Mouse (Mus musculus) embryonic facial prominence, embryonic 13.5 days (tissue): ENCODE data around the gene Bora. TPM values are rescaled to one million over a fixed set of nuclear protein-coding genes. Genes with fewer than 3 reads are reported as not detected.
A peak's percentile ranks its signal among the peaks of the same experiment; 100 is the strongest.

Experiments used
- ATAC-seq: fragments of 200-750 bp; cut with Nextera tagmentation; 2 replicates; pipeline ENCODE4 v1.8.0; 2017; ENCODE audit warnings: low read depth; ENCODE audit not compliant: insufficient number of reproducible peaks, insufficient read depth, low FRiP score, low TSS enrichment
- H3K27ac ChIP-seq: fragments of 300-500 bp; sonication (generic); 2 replicates; pipeline ENCODE4 v1.5.1; 2015; ENCODE audit warnings: moderate library complexity, mild to moderate bottlenecking, inconsistent platforms
- H3K27me3 ChIP-seq: fragments of 300-500 bp; sonication (generic); 2 replicates; pipeline ENCODE4 v1.6.1; 2015; ENCODE audit warnings: mild to moderate bottlenecking, inconsistent platforms
- H3K36me3 ChIP-seq: fragments of 300-500 bp; sonication (generic); 2 replicates; pipeline ENCODE4 v1.6.1; 2015; ENCODE audit warnings: mild to moderate bottlenecking, inconsistent platforms
- H3K4me1 ChIP-seq: fragments of 300-500 bp; sonication (generic); 2 replicates; pipeline ENCODE4 v1.6.1; 2015; ENCODE audit warnings: inconsistent platforms
- H3K4me2 ChIP-seq: fragments of 300-500 bp; sonication (generic); 2 replicates; pipeline ENCODE4 v1.6.1; 2015; ENCODE audit warnings: moderate library complexity, mild to moderate bottlenecking, inconsistent platforms
- H3K4me3 ChIP-seq: fragments of 300-500 bp; sonication (generic); 2 replicates; pipeline ENCODE4 v1.5.1; 2015; ENCODE audit warnings: mild to moderate bottlenecking, inconsistent platforms
- H3K9ac ChIP-seq: fragments of 300-500 bp; sonication (generic); 2 replicates; pipeline ENCODE4 v1.6.1; 2015; ENCODE audit warnings: mild to moderate bottlenecking, inconsistent platforms
- H3K9me3 ChIP-seq: fragments of 300-500 bp; sonication (generic); 2 replicates; pipeline ENCODE4 v1.6.1; 2016; ENCODE audit warnings: inconsistent platforms
- WGBS: fragments of 180-500 bp; shearing (Covaris S2); methylation state at CpG from one replicate; pipeline ENCODE4 v1.1.7; 2015; ENCODE audit warnings: mixed read lengths; 5-methylcytosine and 5-hydroxymethylcytosine counted together
- polyA plus RNA-seq: library from polyadenylated mRNA; unstranded; fragments of >200 nt; fragmentation: Nextera tagmentation; extraction: Ambion mirVana; gene quantifications from 2 replicates; pipeline ENCODE4 v1.2.1, GENCODE M21; 2015

Gene Bora
- polyA plus RNA-seq, 1 experiment from 2014 or later: 80.3 TPM

DNA sequence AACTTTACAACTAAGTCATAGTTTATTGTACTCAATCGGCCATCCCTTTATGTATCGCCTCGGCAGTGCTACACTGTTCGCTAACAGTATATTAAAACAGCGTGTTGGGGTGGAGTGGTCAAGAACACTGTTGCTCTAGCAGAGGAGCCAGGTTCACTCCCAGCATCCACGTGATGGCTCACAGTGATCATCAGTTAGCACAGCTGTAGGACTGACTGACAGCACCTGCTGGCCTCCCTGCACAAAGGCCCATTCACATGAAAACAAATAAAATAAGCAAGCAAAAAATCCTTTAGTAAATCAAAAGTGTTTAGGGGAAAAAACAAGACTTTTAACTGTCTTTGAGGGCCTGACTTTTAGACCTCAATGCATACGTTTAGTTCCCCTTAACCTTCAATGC lies 42.9 kb downstream of the Bora start:
- H3K36me3 ChIP-seq: peaks cover 73% of the 10 kb centered on the region
- 91% methylated on average over 7 of the region's 7 CpGs for WGBS
- H3K27ac ChIP-seq: no peak overlapping the region
- no peak for ATAC-seq
- H3K4me1 ChIP-seq: no peaks in the 10 kb centered on the region
- H3K4me2 ChIP-seq: no peak overlapping the region
- H3K4me3 ChIP-seq: no peak overlapping the region
- no peaks in the 10 kb centered on the region for H3K9me3 ChIP-seq
- H3K9ac ChIP-seq: no peak overlapping the region
- no peaks in the 10 kb centered on the region for H3K27me3 ChIP-seq

DNA sequence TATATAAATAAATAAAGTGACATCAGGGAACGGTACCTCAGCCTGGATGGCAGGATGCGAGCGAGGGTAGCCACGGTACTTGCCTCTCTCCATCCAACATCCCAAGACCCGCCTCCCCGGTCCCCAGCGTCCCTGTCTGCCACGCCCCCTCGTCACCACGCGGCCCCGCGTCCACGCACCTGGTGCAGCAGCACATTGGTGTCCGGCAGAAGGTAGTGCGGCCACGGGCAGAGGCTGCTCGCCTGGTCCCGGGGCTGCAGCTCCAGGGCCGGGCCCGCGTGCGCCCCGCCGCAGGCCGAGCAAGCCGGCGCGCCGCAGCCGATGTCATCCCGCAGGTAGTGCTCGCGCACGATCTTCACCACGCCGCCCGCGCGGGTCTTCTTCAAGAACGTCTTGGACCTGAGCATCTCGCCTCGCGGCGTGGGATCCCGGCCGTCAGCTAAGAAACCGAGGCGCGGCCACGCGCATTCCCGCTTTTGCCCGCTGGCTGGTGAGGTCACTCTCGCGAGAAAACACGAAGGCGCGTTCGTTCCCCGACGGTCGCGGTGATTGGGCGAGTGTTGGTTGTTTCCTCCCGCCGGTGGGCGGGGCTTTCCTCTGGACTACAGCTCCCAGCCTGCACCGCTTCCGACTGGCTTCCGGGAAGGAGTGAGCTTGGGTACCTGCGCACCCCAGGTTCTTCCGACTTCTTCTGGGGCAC lies 53.4 kb downstream of the Bora start, which contains the start of the genes Pibf1 and Dis3:
Pibf1 (plus strand) TSS at position 158 of the 700 bp plus-strand sequence.
Dis3 (minus strand) TSS at position 504 of the 700 bp plus-strand sequence.
- peak within 1 kb of the TSS; percentile 75 for H3K4me3 ChIP-seq
- no peaks in the 10 kb centered on the region for H3K27me3 ChIP-seq
- no peaks in the 10 kb centered on the region for H3K9me3 ChIP-seq
- peaks cover 41% of the 10 kb centered on the region for H3K36me3 ChIP-seq
- ATAC-seq: peak; percentile 100
- whole genome bisulfite sequencing: 0% methylated on average over 73 of the region's 73 CpGs
- peaks cover 7% of the 10 kb centered on the region for H3K4me1 ChIP-seq
- peak within 1 kb of the TSS; percentile 74 for H3K4me2 ChIP-seq
- H3K27ac ChIP-seq: peak within 1 kb of the TSS; percentile 68
- peak within 1 kb of the TSS; percentile 91 for H3K9ac ChIP-seq

DNA sequence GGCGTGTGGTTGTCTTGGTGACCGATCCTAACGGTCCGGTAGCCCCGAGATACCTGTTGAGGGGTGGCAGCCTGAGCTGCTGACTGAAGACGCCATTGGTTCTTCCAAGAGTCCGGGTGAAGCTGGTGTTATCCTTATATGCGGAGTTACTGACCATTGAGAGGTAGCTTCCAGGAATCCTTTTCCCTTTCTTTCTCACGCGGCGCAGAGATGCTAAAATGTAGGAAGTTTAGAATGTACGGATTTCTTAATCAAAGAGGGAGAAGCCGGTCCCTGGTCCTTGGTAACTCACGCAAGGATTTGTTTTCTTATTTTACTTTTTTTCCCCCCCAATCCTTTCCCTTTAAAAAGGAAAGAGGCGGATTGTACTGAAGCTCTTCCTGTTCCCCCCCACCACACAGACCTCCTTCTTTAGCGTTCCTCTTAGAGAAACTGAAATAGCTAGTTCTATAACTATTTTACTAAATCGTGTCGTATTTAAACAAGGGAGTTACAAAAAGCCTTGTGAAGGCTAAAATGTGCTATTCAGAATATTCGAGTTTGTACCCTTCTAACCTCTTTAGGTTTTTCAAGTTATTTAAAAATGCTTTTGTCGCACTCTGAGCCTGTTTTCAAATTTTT lies 54.1 kb downstream of the Bora start:
- peak overlapping the region; percentile 75 for H3K4me3 ChIP-seq
- peaks cover 7% of the 10 kb centered on the region for H3K4me1 ChIP-seq
- no peaks in the 10 kb centered on the region for H3K9me3 ChIP-seq
- H3K27me3 ChIP-seq: no peaks in the 10 kb centered on the region
- 8% methylated on average over 20 of the region's 20 CpGs for WGBS
- H3K36me3 ChIP-seq: peaks cover 48% of the 10 kb centered on the region
- no peak for ATAC-seq
- peak overlapping the region; percentile 74 for H3K4me2 ChIP-seq
- no peak overlapping the region for H3K27ac ChIP-seq
- H3K9ac ChIP-seq: peak overlapping the region; percentile 91

DNA sequence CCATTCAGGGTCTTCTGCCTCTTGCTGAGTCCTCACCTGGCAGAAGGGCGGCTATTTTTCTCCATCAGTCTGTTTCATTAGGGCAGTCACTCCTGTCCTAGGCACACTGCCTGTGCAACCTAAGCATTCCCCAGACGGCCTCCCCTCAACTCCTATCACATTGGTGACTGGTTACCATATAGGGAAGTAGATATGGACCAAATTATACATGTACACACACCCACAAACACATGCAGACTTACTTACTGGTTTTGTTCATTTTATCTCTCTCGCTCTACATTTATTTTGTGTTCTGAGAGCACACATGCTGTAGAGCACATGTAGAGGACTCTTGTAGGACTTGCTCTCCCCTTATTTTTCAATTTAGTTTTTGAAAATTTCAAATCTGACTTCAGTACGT lies 57.0 kb downstream of the Bora start:
- Histone ChIP-seq H3K9ac (no peak overlapping the region), H3K9me3 (no peaks in the 10 kb centered on the region), H3K4me2 (no peak overlapping the region), H3K27me3 (no peaks in the 10 kb centered on the region), H3K4me1 (peaks cover 7% of the 10 kb centered on the region), H3K27ac (no peak overlapping the region), H3K36me3 (peaks cover 46% of the 10 kb centered on the region), H3K4me3 (no peak overlapping the region)
- no peak for ATAC-seq
- 90% methylated on average over 4 of the region's 4 CpGs for WGBS

DNA sequence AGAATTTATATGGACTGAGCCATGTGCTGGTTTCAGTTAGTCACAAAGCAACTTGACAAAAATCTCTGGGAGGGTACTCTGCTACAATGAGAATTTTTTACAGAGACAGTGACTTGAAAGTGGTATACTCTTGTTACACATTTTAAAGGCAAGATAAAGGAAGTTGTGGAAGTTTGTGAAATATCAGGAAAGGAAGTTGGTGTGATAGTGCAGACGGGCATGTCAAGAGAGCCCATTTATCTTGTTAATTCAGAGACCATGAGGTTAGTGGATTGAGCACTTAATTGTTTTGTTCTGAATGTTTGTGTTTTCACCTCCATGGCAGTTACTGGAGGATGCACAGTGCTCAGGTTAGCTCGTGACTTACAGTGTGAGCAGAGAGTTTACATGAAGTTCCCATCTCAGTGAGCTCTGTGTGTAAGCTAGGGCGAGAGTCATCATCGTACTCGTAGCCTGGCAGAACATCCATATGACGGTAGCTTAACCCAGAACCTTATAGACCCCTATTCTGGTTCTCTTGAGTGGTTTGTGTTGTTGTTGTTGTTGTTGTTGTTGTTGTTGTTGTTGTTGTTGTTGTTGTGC lies 58.6 kb downstream of the Bora start:
- H3K27ac ChIP-seq: no peak overlapping the region
- H3K4me1 ChIP-seq: no peaks in the 10 kb centered on the region
- H3K9ac ChIP-seq: no peak overlapping the region
- H3K4me3 ChIP-seq: no peak overlapping the region
- H3K36me3 ChIP-seq: peaks cover 59% of the 10 kb centered on the region
- H3K27me3 ChIP-seq: no peaks in the 10 kb centered on the region
- 94% methylated on average over 6 of the region's 6 CpGs for WGBS
- no peak for ATAC-seq
- no peak overlapping the region for H3K4me2 ChIP-seq
- H3K9me3 ChIP-seq: no peaks in the 10 kb centered on the region

DNA sequence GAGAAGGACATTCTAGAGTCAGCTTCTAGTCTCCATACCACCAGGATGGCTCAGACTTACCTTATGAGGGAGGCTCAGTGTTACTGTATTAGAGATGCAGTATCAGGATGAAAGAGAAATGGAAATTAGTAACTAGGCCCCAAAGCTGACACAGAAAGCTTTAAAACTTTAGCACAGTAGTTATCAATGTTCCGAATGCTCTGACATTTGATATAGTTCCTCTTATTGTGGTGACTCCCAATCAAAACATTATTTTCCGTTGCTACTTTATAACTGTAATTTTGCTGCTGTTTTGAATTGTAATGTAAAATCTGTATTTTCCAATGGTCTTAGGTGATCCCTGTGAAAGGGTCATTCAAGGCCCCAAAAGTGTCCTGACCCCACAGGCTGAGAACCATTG lies 60.6 kb downstream of the Bora start:
- Histone ChIP-seq H3K9ac (no peak overlapping the region), H3K4me1 (no peaks in the 10 kb centered on the region), H3K27ac (no peak overlapping the region), H3K9me3 (no peaks in the 10 kb centered on the region), H3K4me2 (no peak overlapping the region), H3K4me3 (no peak overlapping the region), H3K27me3 (no peaks in the 10 kb centered on the region), H3K36me3 (peaks cover 71% of the 10 kb centered on the region)
- no peak for ATAC-seq
- 90% methylated on average over 2 of the region's 2 CpGs for WGBS

DNA sequence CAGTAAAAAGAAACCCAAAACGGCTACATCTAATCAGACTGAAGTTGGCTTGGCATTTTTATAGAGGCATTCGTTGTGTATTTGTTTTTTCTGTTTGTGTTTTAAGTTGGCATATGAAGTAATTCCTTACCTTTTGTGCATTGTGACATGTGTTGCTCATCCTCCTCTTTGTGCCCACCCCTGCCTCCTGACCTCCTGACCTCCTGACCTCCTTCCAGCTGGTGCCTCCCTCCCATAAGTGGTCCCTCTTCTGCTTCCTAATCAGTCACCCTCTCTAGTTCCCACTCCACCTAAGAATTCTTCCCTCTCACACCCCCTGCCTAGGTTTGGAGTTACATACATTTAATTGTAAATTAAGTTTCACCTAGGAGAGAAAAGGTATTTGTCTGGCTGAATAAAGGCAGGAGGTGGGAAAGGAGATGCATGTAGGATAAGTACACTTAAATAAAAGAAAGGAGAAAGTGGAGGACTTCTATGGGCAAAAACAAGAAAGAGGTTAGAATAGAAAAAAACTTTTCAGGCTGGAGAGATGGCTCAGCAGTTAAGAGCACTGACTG lies 61.7 kb downstream of the Bora start:
- Histone ChIP-seq H3K36me3 (peaks cover 79% of the 10 kb centered on the region), H3K9ac (no peak overlapping the region), H3K9me3 (no peaks in the 10 kb centered on the region), H3K4me2 (no peak overlapping the region), H3K4me3 (no peak overlapping the region), H3K27me3 (no peaks in the 10 kb centered on the region), H3K27ac (no peak overlapping the region), H3K4me1 (no peaks in the 10 kb centered on the region)
- no peak for ATAC-seq
- WGBS: 87% methylated on average over 2 of the region's 2 CpGs

DNA sequence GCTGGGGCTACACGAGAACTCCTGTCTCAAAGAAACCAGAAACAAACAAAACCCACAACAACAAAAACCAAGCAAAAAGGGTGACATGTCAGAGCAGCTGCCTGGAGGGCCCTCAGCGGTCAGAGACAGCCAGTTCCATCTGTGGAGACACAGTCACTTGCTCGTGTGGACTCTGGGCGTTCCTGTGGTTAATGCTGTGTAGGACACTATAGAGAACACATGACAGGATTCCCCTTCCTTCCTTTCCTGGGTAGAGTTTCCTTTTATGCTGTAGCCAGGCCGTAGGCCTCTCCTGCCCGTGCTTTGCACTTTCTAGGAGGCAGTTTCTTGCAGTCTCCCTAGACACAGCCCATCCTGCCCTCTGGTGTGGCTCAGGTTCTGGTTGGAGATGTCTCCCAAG lies 62.7 kb downstream of the Bora start:
- Histone ChIP-seq H3K9me3 (no peaks in the 10 kb centered on the region), H3K36me3 (peaks cover 76% of the 10 kb centered on the region), H3K4me1 (no peaks in the 10 kb centered on the region), H3K4me3 (no peak overlapping the region), H3K27me3 (no peaks in the 10 kb centered on the region), H3K27ac (no peak overlapping the region), H3K9ac (no peak overlapping the region), H3K4me2 (no peak overlapping the region)
- ATAC-seq: no peak
- 86% methylated on average over 6 of the region's 6 CpGs for WGBS

DNA sequence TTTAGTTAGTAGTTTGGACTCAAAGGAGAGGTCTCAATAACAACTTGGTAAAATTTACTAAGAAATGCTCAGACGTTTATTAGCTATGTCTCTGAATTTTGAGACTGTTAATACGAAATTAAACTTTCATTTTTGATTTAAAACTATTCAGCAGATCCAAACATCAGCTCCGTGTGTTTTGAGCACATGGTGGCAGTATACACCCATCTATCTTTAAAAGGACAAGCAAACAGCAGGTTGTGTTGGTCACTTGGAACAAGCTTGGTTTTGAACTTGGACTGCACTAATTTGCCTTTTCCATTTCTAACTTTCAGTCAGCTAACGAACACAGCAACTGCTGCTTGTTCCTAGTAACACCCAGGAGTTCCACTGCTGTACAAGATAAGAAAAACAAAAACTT lies 71.6 kb downstream of the Bora start:
- H3K9ac ChIP-seq: no peak overlapping the region
- no peak for ATAC-seq
- H3K27me3 ChIP-seq: no peaks in the 10 kb centered on the region
- H3K4me3 ChIP-seq: no peak overlapping the region
- WGBS: 80% methylated on average over 4 of the region's 4 CpGs
- H3K4me1 ChIP-seq: no peaks in the 10 kb centered on the region
- H3K9me3 ChIP-seq: no peaks in the 10 kb centered on the region
- no peak overlapping the region for H3K27ac ChIP-seq
- H3K36me3 ChIP-seq: peaks cover 39% of the 10 kb centered on the region
- H3K4me2 ChIP-seq: no peak overlapping the region

DNA sequence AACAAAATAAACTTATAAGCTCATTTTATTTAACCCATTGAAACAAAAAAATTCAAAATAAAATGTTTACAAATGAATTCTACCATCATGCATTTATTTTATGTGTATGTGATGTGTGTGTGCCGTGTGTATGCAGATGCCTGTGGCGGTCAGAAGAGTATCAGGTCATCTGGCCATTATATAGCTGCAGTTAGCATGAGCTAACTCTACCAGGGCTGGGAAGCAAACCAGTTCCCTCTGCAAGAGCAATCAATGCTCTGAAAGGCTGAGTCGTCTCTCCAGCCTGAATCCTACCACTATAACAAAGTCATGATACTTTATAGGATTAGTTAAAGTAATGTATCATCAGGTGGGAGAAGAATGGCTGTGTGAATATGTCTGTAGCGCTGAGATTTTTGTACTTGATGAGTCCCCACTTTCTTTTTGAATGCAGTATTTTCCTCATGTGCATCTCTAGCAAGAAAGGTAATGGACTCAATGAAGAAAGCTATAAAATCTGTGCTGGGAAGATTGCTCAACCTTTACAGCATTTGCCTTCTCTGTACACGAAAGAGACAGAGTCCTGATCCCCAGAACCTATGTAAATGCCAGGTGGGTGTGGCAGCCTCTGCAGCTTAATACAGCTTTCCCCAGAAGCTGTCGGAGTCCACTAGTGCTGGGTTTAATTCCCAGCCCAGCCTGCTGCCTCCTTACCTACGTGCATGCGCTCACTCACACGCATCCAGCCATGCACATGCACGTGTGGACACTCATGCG lies 75.7 kb downstream of the Bora start:
- H3K4me3 ChIP-seq: no peak overlapping the region
- H3K27ac ChIP-seq: no peak overlapping the region
- ATAC-seq: no peak
- WGBS: 90% methylated on average over 11 of the region's 11 CpGs
- peaks cover 12% of the 10 kb centered on the region for H3K36me3 ChIP-seq
- H3K9me3 ChIP-seq: no peaks in the 10 kb centered on the region
- no peak overlapping the region for H3K9ac ChIP-seq
- H3K4me1 ChIP-seq: no peaks in the 10 kb centered on the region
- H3K27me3 ChIP-seq: no peaks in the 10 kb centered on the region
- H3K4me2 ChIP-seq: no peak overlapping the region

DNA sequence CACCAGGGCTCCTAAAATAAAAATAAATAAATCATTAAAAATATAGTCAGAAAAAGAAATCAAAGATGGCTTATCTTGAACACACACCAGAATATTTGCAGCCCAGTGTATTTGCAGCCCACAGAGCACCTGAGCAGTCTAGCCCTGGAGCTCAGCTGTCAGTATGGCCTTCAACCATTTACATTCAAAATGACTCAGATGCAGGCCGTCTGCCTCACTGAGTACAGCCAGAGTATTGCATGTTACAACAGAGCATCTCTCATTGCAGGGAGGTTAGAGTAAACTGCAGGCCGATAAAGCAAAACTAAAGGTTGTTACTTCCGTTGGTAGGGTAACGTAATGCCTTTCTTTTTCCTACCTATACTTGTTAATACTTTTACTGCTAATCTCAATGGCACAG lies 78.1 kb downstream of the Bora start:
- Histone ChIP-seq H3K9me3 (no peaks in the 10 kb centered on the region), H3K27ac (no peak overlapping the region)

More for the DNA sequence above, 78.1 kb downstream of the Bora start:
- ATAC-seq: no peak
- Histone ChIP-seq H3K36me3 (0 out of 2 replicates have a peak, but pooled peaks cover 4% of the 10 kb centered on the region), H3K4me2 (no peak overlapping the region), H3K4me1 (no peaks in the 10 kb centered on the region), H3K9ac (no peak overlapping the region), H3K4me3 (no peak overlapping the region), H3K27me3 (no peaks in the 10 kb centered on the region)
- 77% methylated on average over 4 of the region's 4 CpGs for WGBS
